Mouse (Mus musculus) large intestine, adult 2 months (tissue): ENCODE data around the gene C5ar1. TPM values are rescaled to one million over a fixed set of nuclear protein-coding genes. Genes with fewer than 3 reads are reported as not detected.
"Not testable (repeated sequence)": the region's sequence is repeated elsewhere in the genome, so short reads cannot be mapped to it uniquely, and the experiment has no call there.

Source experiments
- DNase-seq: peaks from one replicate; pipeline ENCODE4 v3.0.0-alpha.2; 2012; ENCODE audit warnings: low read depth, low spot score
- WGBS: fragments of 180-500 bp; shearing (Covaris S2); methylation state at CpG from one replicate; pipeline ENCODE4 v1.1.7; 2018; 5-methylcytosine and 5-hydroxymethylcytosine counted together
- polyA plus RNA-seq: library from polyadenylated mRNA; depleted of rRNA; stranded (reverse); fragments of >200 nt; gene quantifications from 2 replicates; pipeline ENCODE4 v1.2.3, GENCODE M21; 2012; rRNA removed

The C5ar1 gene
- polyA plus RNA-seq, result 8.8 and 10.1 TPM in 2 replicates

DNA sequence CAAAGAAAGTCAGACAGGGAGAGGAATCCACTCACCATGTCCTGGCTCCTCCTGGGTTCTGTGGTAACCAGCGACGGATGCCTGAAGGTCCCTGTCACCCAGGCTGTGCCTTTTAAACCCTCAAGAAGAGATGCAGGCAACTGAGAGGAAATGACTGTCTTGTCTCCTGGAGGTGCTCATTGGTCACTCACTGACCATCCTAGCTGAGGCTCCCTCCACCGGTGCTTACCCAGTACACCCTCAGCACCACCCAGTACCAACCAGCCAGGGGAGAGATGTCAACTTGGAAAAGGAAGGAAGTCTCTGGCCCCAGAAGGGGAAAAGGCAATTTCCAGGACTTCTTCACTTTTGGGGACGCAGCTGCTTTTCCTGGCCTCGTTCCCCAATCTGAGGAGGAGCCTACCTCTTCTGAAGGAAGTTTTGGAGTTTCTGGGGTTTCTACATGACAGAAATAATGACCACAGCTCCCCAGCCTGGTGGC, at the start of gene C5ar1:
Gene C5ar1, minus strand, starts transcription at position 431 of the 481 bp plus-strand sequence.
- no peak for DNase-seq
- WGBS, result 73% methylated on average over 5 of the region's 5 CpGs

DNA sequence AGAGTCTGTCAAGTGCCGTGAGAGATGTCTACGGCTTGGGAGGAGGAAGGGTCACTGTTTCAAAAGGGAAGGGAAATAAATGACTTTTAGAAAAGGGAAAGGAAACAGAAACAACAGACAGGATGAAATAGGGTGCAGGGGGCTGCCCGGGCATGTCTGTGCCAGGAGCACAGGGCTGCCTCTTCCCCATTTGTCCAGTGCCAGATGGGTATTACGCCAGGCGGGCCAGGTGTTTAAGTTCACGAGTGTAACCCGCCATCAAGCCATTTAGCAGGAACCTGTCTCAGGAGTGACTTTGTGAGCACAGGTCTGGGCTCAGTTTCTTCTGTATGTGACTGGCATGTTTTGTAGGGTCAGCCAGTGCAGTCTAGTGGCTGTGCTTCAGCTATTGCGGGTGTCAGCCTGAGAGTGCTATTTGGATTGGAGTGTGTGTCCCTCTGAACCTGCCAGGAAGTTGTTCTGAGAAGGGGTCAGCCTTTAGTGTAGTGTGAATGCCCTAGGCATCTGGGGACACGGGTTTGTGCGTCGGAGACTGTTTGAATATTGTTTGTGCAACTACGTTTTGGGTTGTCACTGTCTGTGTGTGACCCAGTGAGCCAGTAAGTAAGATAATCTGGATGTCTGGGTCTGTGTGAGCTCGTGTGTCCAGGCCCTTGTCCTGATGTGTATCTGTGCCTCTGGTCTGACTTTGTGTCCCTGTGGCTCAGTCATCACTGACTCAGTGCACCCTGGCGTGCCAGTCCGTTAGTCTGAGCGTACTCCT, 49.4 kb upstream of the C5ar1 start:
- 22% methylated on average over 16 of the region's 16 CpGs for WGBS
- no peak for DNase-seq

DNA sequence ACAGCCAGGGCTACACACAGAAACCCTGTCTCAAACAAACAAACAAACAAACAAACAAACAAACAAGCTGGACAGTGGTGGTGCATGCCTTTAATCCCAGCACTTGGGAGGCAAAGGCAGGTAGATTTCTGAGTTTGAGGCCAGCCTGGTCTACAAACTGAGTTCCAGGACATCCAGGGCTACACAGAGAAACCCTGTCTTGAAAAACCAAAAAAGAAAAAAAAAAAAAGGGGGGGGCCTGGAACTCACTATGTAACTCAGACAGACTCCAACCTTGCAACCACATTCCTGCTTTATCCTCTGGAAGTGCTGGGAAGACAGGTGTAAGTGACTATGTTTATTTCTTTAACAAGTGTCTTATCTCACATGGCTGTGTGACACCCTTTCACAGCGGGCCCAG, 48.8 kb upstream of the C5ar1 start, which contains the start of gene Bbc3:
Gene Bbc3, plus strand, starts transcription at position 301 of the 400 bp plus-strand sequence.
- DNase-seq, result not testable (repeated sequence)

DNA sequence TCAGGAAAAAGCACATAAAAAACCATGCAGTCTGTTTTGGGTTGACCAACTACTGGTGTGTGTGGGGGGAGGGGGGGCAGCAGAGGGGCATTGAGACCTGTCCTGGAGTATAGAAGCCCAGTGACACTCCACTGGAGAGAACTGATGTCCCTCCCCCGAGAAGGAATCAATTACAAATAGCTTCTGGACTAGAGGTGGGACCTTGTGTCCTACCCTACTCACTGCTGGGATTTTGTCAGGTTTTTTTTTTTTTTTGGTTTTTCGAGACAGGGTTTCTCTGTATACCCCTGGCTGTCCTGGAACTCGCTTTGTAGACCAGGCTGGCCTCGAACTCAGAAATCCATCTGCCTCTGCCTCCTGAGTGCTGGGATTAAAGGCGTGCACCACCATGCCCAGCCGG, 47.8 kb upstream of the C5ar1 start:
- DNase-seq, result not testable (repeated sequence)
- WGBS, result 82% methylated on average over 6 of the region's 6 CpGs

More for the DNA sequence above, 48.8 kb upstream of the C5ar1 start, which contains the start of gene Bbc3:
- 23% methylated on average over 1 of the region's 1 CpGs for WGBS

- DNase-seq, result no peak
- 3% methylated on average over 52 of the region's 52 CpGs for WGBS
Measured at GRCm38 (mm10) chr7:16299419-16300035, 40.2 kb upstream of the C5ar1 start.

GRCm38 (mm10) chr7:16298927-16299326, 39.6 kb upstream of the C5ar1 start:
- DNase-seq, result no peak
- WGBS, result 79% methylated on average over 5 of the region's 5 CpGs

GRCm38 (mm10) chr7:16297616-16298015, 38.3 kb upstream of the C5ar1 start:
- DNase-seq, result no peak
- WGBS, result 72% methylated on average over 2 of the region's 2 CpGs

DNA sequence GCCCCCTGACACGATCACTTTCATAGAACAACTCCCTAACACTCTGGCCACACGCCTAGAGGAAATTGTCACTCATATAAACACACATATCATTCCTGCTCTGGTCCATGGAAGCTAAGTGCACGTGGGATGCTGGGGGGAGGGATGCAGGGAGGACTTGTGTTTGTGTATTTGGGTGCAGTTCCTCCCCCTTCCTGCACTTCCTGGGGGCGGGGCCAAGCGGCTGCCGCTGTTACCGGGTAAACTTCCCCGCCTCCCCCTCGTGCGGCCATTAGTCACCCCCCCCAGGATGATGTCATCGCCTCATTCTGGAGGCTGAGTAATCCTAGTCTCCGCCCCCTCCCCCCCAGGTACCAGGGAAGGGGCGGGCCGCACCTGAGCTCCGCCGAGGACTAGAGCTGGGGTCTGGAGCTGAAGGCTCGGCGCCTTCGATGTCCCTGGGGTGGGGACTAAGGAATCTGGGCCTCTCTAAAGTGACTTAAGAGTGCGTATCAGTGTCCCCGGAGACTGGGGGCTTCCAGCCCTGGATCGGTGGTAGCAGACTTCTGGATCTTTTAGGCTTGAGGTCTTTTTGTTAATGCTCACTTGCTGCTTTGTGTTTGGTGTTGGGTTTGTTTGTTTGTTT, 37.5 kb upstream of the C5ar1 start:
- no peak for DNase-seq
- 2% methylated on average over 22 of the region's 22 CpGs for WGBS

DNA sequence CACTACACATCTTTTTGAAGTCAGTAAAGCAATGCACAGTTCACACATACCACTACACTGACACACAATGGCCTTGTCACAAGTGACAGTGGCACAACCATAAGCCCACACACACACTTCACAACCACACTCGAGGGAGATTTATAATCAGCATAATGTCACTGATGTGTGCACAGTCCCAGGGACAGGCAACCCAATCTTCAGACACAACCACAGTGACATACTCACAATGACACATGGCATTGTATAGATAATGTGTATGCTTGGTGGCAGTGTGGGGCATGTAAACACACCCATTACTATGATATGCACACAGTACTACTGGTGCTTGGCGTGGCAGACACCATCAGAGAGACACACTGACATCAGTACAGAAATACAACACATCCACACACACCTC, 36.8 kb upstream of the C5ar1 start:
- 29% methylated on average over 2 of the region's 2 CpGs for WGBS
- no peak for DNase-seq

DNA sequence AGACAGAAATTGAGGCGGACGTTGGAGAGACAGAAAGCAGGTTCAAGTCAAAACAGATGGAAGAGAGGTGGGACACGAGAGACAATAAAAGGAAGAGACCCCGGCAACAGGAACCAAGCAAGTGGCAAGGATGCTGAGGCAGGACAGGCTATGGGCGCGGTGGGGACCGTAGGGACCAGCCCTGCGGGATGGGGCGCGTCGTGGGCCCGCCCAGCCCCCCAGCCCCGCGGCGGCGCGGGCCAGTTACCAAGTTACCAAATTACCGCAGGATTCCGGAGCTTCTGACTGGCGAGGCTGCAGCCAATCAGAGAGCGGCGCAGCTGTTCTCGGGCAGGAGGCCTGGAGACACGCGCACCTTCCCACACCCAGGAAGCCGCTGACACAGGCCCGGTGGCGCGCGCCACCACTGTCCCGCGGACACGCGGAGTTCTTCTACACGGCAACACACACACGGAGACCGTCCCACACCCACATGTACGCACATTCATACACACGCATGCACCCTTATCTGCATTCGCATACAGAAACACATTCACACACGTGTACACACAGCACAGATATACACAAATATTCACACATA, 36.1 kb upstream of the C5ar1 start:
- under 1% methylated on average over 41 of the region's 41 CpGs for WGBS
- no peak for DNase-seq

DNA sequence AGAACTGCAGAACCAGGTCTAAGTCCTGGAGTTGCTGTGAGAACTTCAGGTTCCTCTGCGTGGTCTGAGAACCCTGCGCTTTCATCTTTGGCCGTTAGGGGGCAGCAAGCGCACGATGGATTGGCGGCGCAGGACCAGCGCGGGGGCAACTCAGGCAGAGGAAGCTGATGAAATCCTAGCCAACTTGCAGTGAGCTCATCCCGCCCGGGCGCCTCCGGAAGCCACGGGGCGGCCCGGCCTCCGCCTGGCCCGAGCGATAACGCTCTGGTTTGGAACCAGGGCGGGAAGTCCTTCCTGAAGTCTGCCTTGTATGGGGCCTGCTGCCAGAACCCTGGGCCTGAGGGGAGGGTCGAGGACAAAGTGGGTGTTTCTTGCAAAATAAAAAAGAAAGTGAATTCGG, 35.5 kb upstream of the C5ar1 start:
- WGBS, result under 1% methylated on average over 23 of the region's 23 CpGs
- DNase-seq, result no peak

- WGBS, result 22% methylated on average over 4 of the region's 4 CpGs
- DNase-seq, result no peak
Measured at GRCm38 (mm10) chr7:16294346-16294745, 35.0 kb upstream of the C5ar1 start.

DNA sequence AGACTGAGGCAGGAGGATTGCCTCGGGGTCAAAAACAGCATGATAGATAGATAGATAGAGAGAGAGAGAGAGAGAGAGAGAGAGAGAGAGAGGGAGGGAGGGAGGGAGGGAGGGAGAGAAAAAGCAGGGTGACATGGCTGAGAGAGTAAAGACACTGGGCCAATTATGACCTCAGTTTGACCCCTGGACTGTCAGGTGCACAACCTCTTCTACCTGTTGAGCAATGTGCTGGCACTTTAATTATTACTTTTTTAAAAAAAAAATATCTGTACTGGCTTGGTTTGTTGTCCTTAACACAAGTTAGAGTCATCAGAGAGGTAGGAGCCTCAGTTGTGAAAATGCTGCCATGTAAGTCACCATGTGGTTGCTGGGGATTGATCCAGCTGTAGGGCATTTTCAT, 28.5 kb upstream of the C5ar1 start:
- WGBS, result 75% methylated on average over 1 of the region's 1 CpGs
- DNase-seq, result no peak

GRCm38 (mm10) chr7:16287016-16287415, 27.7 kb upstream of the C5ar1 start:
- DNase-seq, result no peak
- WGBS, result 60% methylated on average over 2 of the region's 2 CpGs

DNA sequence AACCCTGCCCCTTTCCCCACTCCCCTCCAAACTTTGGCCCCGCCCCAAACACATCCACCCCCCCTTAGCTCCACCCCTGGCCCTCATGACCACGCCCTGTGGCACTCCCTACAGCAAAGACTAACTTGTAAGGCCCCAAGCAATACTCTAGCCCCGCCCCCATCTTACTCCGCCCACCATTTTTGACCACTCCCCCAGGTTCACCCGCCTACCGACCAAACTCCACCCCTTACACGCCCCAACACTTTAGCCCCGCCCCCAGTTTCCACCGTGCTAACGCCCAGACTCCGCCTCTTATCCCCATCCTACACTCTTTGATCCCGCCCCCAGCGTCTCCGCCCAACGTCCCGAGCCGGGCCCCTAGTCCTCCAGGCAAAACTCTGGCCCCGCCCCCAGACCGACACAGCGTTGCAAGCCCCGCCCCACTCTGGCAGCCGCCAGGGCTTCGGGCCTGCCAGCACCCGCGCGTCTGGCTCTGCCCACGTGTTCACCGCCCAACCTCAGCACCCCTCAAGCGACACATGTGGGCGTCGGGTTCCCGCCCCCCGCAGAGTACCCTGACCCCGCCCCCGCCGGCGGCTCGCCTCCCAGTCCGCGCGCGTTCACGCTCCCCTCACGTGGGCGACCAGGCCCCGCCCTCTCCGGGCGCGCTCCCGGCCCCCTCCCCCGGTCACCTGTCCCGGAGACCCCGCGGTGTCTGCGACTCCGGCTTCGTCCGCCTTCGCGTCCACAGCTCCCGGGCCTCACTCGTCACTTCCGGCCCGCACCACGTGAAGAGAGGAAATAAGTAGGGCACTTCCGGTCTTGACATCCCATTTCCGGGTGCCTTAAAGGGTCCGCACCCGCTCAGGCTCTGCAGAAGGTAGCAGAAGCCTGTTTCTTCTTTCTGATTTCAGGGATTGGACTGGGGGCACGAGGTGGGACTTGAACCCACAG, 27.0 kb upstream of the C5ar1 start, which contains the start of gene Ccdc9:
Gene Ccdc9, minus strand, starts transcription at position 770 of the 936 bp plus-strand sequence.
- DNase-seq, result no peak
- WGBS, result 1% methylated on average over 69 of the region's 70 CpGs

- under 1% methylated on average over 14 of the region's 14 CpGs for WGBS
Measured at GRCm38 (mm10) chr7:16285450-16286025, 26.2 kb upstream of the C5ar1 start.

GRCm38 (mm10) chr7:16284904-16285303, 25.6 kb upstream of the C5ar1 start:
- DNase-seq, result no peak
- WGBS, result 17% methylated on average over 9 of the region's 9 CpGs

More at GRCm38 (mm10) chr7:16285450-16286025, 26.2 kb upstream of the C5ar1 start:
- DNase-seq, result no peak

- DNase-seq, result no peak
- 90% methylated on average over 8 of the region's 8 CpGs for WGBS
Measured at GRCm38 (mm10) chr7:16284001-16284400, 24.7 kb upstream of the C5ar1 start.

DNA sequence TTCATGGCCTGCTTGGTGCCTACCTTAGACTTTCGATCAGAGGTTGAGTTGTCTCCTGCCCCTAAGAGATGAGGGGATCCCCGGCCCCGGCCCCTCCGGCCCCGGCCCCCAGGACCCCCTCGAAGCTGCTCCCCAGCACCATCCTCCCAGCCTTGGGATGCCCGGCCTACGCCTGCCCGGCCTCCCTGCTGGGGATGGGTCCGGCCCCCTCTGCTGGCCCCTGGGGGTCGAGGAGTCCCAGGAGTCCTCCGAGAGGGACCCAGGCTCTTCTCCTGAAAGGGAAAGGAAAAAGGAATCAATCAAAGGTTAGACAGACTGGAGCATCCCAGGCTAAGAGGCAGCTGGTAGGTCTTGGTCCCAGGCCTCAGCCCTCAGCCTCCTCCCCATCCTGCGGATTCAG, 23.0 kb upstream of the C5ar1 start:
- no peak for DNase-seq
- 92% methylated on average over 13 of the region's 13 CpGs for WGBS
